Mouse (Mus musculus) CH12.LX (cell line): Measurements from ENCODE around the gene Doc2g. TPM values are rescaled to one million over a fixed set of nuclear protein-coding genes. Genes with fewer than 3 reads are reported as not detected.
A peak's percentile ranks its signal among the peaks of the same experiment; 100 is the strongest.

ENCODE experiments used
- DNase-seq: peaks from one replicate; pipeline ENCODE4 v3.0.0-alpha.2; 2013; ENCODE audit errors: extremely low read depth
- H3K27ac ChIP-seq: 2 replicates; pipeline ENCODE4 v1.5.1; 2012; ENCODE audit warnings: low read depth, mild to moderate bottlenecking, control low read depth, moderate library complexity; ENCODE audit not compliant: insufficient read depth
- H3K27me3 ChIP-seq: replicated peaks from 2 replicates; pipeline ENCODE3; 2012; ENCODE audit warnings: inconsistent platforms
- H3K36me3 ChIP-seq, 2 experiments: replicated peaks in 1 of 2; 2 replicates each; pipeline versions ENCODE3 to v1.6.1; 2012; ENCODE audit warnings: inconsistent platforms in 1 of 2, low read length in 1 of 2, mild to moderate bottlenecking in 1 of 2, mixed read lengths in 1 of 2, moderate library complexity in 1 of 2; ENCODE audit not compliant: control insufficient read depth in 1 of 2, insufficient read depth in 1 of 2
- H3K4me1 ChIP-seq, 2 experiments: 2 replicates each; pipeline ENCODE4 v1.6.1; 2012; ENCODE audit warnings: inconsistent platforms in 1 of 2, moderate library complexity in 1 of 2; ENCODE audit not compliant: insufficient read depth in 2 of 2, control insufficient read depth in 1 of 2
- H3K4me2 ChIP-seq: 2 replicates; pipeline ENCODE4 v1.6.1; 2012; ENCODE audit warnings: low read depth, mild to moderate bottlenecking, control low read depth; ENCODE audit not compliant: poor library complexity, insufficient read depth, severe bottlenecking
- H3K4me3 ChIP-seq, 3 experiments: fragments of 150-350 bp in 1 of 3; sonication (generic) in 1 of 3; replicated peaks in 1 of 3; 2 replicates each; pipeline versions ENCODE3 to v1.5.1; 2011 to 2012; ENCODE audit warnings: low read depth in 2 of 3, low read length in 2 of 3, mild to moderate bottlenecking in 2 of 3, moderate library complexity in 2 of 3, control low read depth in 1 of 3, improper control_type of control experiment in 1 of 3, inconsistent platforms in 1 of 3, mixed read lengths in 1 of 3; ENCODE audit not compliant: poor library complexity in 1 of 3
- H3K79me2 ChIP-seq: replicated peaks from 2 replicates; pipeline ENCODE4 v1.6.1; 2012; ENCODE audit warnings: mild to moderate bottlenecking, moderate library complexity; ENCODE audit not compliant: control insufficient read depth, poor library complexity, insufficient read depth, severe bottlenecking; ENCODE audit errors: extremely low read depth
- H3K9ac ChIP-seq: 2 replicates; pipeline ENCODE4 v1.6.1; 2012; ENCODE audit warnings: low read depth, mild to moderate bottlenecking, control low read depth, moderate library complexity; ENCODE audit not compliant: insufficient read depth
- H3K9me3 ChIP-seq: replicated peaks from 2 replicates; pipeline ENCODE3; 2012; ENCODE audit warnings: low read length, inconsistent platforms, mixed read lengths
- BHLHE40 ChIP-seq: IDR thresholded peaks from 2 replicates; pipeline ENCODE4 v1.6.1; 2011; ENCODE audit warnings: mild to moderate bottlenecking, low read depth, low read length, improper control_type of control experiment
- E2F4 ChIP-seq: IDR thresholded peaks from 2 replicates; pipeline ENCODE4 v1.6.1; 2011; ENCODE audit warnings: low read depth, low read length, improper control_type of control experiment; ENCODE audit not compliant: insufficient replicate concordance
- EP300 ChIP-seq: IDR thresholded peaks from 2 replicates; pipeline ENCODE4 v1.6.1; 2011; ENCODE audit warnings: low read length, improper control_type of control experiment
- ETS1 ChIP-seq: conservative IDR thresholded peaks from 2 replicates; pipeline ENCODE4 v1.6.1; 2012; ENCODE audit warnings: low read depth, mild to moderate bottlenecking, inconsistent platforms, low read length, improper control_type of control experiment, moderate library complexity
- GABPA ChIP-seq: IDR thresholded peaks from 2 replicates; pipeline ENCODE4 v1.6.1; 2012; ENCODE audit warnings: low read depth, low read length, improper control_type of control experiment, inconsistent platforms; ENCODE audit not compliant: insufficient replicate concordance
- HCFC1 ChIP-seq: IDR thresholded peaks from 2 replicates; pipeline ENCODE4 v1.6.1; 2012; ENCODE audit warnings: low read depth, mild to moderate bottlenecking, inconsistent platforms, low read length, improper control_type of control experiment
- IRF4 ChIP-seq: IDR thresholded peaks from 2 replicates; pipeline ENCODE4 v1.6.1; 2014; ENCODE audit warnings: low read depth, mild to moderate bottlenecking, inconsistent platforms, low read length, improper control_type of control experiment
- JUN ChIP-seq: IDR thresholded peaks from 2 replicates; pipeline ENCODE4 v1.6.1; 2011; ENCODE audit warnings: low read depth, mild to moderate bottlenecking, low read length, improper control_type of control experiment, moderate library complexity; ENCODE audit not compliant: insufficient read depth
- JUND ChIP-seq: conservative IDR thresholded peaks from 2 replicates; pipeline ENCODE4 v1.6.1; 2011; ENCODE audit warnings: low read depth, low read length, improper control_type of control experiment
- KAT2A ChIP-seq: IDR thresholded peaks from 2 replicates; pipeline ENCODE4 v1.6.1; 2012; ENCODE audit warnings: low read length, improper control_type of control experiment, inconsistent platforms; ENCODE audit not compliant: insufficient replicate concordance
- MAFK ChIP-seq: IDR thresholded peaks from 2 replicates; pipeline ENCODE4 v1.6.1; 2011; ENCODE audit warnings: low read length, improper control_type of control experiment; ENCODE audit not compliant: insufficient replicate concordance
- MAZ ChIP-seq: IDR thresholded peaks from 2 replicates; pipeline ENCODE4 v1.6.1; 2012; ENCODE audit warnings: low read depth, mild to moderate bottlenecking, inconsistent platforms, low read length, improper control_type of control experiment, moderate library complexity
- MEF2A ChIP-seq: IDR thresholded peaks from 2 replicates; pipeline ENCODE4 v1.6.1; 2014; ENCODE audit warnings: low read depth, mild to moderate bottlenecking, inconsistent platforms, low read length, improper control_type of control experiment, borderline replicate concordance
- MXI1 ChIP-seq: IDR thresholded peaks from 2 replicates; pipeline ENCODE4 v1.6.1; 2011; ENCODE audit warnings: mild to moderate bottlenecking, low read depth, low read length, improper control_type of control experiment
- MYC ChIP-seq: IDR thresholded peaks from 2 replicates; pipeline ENCODE4 v1.6.1; 2011; ENCODE audit warnings: low read depth, mild to moderate bottlenecking, improper control_type of control experiment, low read length
- NRF1 ChIP-seq: IDR thresholded peaks from 2 replicates; pipeline ENCODE4 v1.6.1; 2014; ENCODE audit warnings: low read depth, mild to moderate bottlenecking, inconsistent platforms, low read length, improper control_type of control experiment, moderate library complexity
- PAX5 ChIP-seq: IDR thresholded peaks from 2 replicates; pipeline ENCODE4 v1.6.1; 2012; ENCODE audit warnings: low read length, inconsistent platforms, mixed read lengths
- RCOR1 ChIP-seq: conservative IDR thresholded peaks from 2 replicates; pipeline ENCODE4 v1.6.1; 2012; ENCODE audit warnings: low read depth, mild to moderate bottlenecking, inconsistent platforms, low read length, improper control_type of control experiment
- SIN3A ChIP-seq: IDR thresholded peaks from 2 replicates; pipeline ENCODE4 v1.6.1; 2012; ENCODE audit warnings: low read length, improper control_type of control experiment, inconsistent platforms
- SMC3 ChIP-seq: IDR thresholded peaks from 2 replicates; pipeline ENCODE4 v1.6.1; 2011; ENCODE audit warnings: low read depth, low read length, improper control_type of control experiment
- TCF12 ChIP-seq: IDR thresholded peaks from 2 replicates; pipeline ENCODE4 v1.6.1; 2014; ENCODE audit warnings: low read depth, mild to moderate bottlenecking, inconsistent platforms, low read length, improper control_type of control experiment
- UBTF ChIP-seq: IDR thresholded peaks from 2 replicates; pipeline ENCODE4 v1.6.1; 2012; ENCODE audit warnings: low read depth, mild to moderate bottlenecking, inconsistent platforms, low read length, improper control_type of control experiment, moderate library complexity
- USF1 ChIP-seq: IDR thresholded peaks from 2 replicates; pipeline ENCODE4 v1.6.1; 2014; ENCODE audit warnings: low read depth, mild to moderate bottlenecking, inconsistent platforms, low read length, improper control_type of control experiment
- USF2 ChIP-seq: conservative IDR thresholded peaks from 2 replicates; pipeline ENCODE4 v1.6.1; 2011; ENCODE audit warnings: low read depth, low read length, improper control_type of control experiment
- ZC3H11A ChIP-seq: IDR thresholded peaks from 2 replicates; pipeline ENCODE4 v1.6.1; 2012; ENCODE audit warnings: low read depth, mild to moderate bottlenecking, inconsistent platforms, low read length, improper control_type of control experiment
- ZKSCAN1 ChIP-seq: IDR thresholded peaks from 2 replicates; pipeline ENCODE4 v1.6.1; 2012; ENCODE audit warnings: low read depth, inconsistent platforms, low read length, improper control_type of control experiment, borderline replicate concordance
- ZMIZ1 ChIP-seq: IDR thresholded peaks from 2 replicates; pipeline ENCODE4 v1.6.1; 2012; ENCODE audit warnings: low read depth, mild to moderate bottlenecking, inconsistent platforms, low read length, improper control_type of control experiment
- ZNF384 ChIP-seq: IDR thresholded peaks from 2 replicates; pipeline ENCODE4 v1.6.1; 2012; ENCODE audit warnings: low read depth, low read length, improper control_type of control experiment, inconsistent platforms
- dilution Hi-C: fragments of 300-500 bp; cut with MboI; formaldehyde crosslinking; loops from 2 replicates; pipeline ENCODE4 v1.14.3; 2020; ENCODE audit warnings: low sequenced_read_pairs; ENCODE audit not compliant: extremely low pct_unique_long_range_greater_than_20kb, extremely low pct_ligation_motif_present
- in situ Hi-C: fragments of 300-500 bp; cut with MboI; formaldehyde crosslinking; loops from 3 replicates; pipeline ENCODE4 v1.14.3; 2019; ENCODE audit warnings: low sequenced_read_pairs, low pct_ligation_motif_present, low pct_unique_long_range_greater_than_20kb, mixed read lengths
- polyA plus RNA-seq: library from polyadenylated mRNA; unstranded; fragments of >175 nt; gene quantifications from 2 replicates; pipeline ENCODE4 v1.2.1, GENCODE M21; 2012; ENCODE audit warnings: low read depth; ENCODE audit not compliant: insufficient read length
- total RNA-seq, 2 experiments: library from RNA; depleted of rRNA; stranded (reverse); fragments of 300-350 nt in 1 of 2; fragments of >200 nt in 1 of 2; gene quantifications; 2 replicates each; pipeline ENCODE4 v1.2.3; 2012 to 2014

Doc2g gene
- total and polyA plus RNA-seq, 3 experiments: 2.1 to 6.4 (median 5.2) TPM

DNA sequence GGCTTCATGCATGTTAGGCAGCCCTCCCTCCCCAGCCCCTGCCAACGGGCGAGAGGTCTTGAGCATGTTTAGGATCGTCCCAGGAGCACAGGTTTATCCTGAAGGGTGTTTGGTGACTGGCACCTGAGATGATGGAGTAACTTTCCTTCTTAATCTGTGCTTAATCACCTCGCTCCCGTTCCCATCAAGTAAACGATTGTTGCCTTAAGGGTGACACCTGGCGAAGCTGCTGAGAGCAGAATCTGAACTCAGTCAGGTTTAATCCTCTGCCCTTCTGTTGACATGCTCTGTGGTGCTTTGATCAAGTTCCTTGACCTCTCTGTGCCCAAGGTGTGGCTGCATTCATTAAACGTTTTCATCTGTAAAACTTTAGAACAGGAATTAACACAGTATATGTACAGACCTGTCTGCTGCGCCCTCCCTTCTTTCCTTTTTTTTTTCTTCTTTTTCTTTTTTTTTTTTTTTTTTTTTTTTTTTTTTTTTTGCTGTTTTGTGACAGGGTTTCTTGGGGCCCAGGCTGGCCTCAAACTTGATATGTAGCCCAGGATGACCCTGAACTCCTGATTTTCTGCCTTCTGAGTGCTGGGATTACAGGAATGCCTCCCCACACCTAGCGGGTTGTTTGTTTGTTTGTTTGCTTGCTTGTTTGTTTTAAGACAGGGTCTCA lies 14.9 kb downstream of the Doc2g start:
- H3K9me3 ChIP-seq: no peaks in the 10 kb centered on the region
- H3K27ac ChIP-seq: no peak overlapping the region
- H3K79me2 ChIP-seq: no peaks in the 10 kb centered on the region
- TF ChIP-seq GABPA: no peak
- no peak for TF ChIP-seq ETS1
- TF ChIP-seq JUND: no peak
- TF ChIP-seq ZNF384: peak; percentile 59
- no peak for TF ChIP-seq KAT2A
- no peak for TF ChIP-seq HCFC1
- TF ChIP-seq PAX5: no peak
- no peak overlapping the region for H3K4me3 ChIP-seq
- H3K4me2 ChIP-seq: no peak overlapping the region
- dilution Hi-C loops: no loop called here
- peaks cover 2% of the 10 kb centered on the region for H3K27me3 ChIP-seq
- in situ Hi-C loops: loop anchor here (5.0 kb wide), 2 partner anchors 34 to 69 kb away; no protein-coding TSS in a partner anchor
- H3K36me3 ChIP-seq: no peaks in the 10 kb centered on the region
- H3K9ac ChIP-seq: no peak overlapping the region
- DNase-seq: no peak
- peaks cover 9 to 20% of the 10 kb centered on the region in 2 experiments for H3K4me1 ChIP-seq

- peaks cover 9 to 14% of the 10 kb centered on the region in 2 experiments for H3K4me1 ChIP-seq
- in situ Hi-C loops (loop anchor here (5.0 kb wide), 2 partner anchors 33 to 68 kb away; no protein-coding TSS in a partner anchor), dilution Hi-C loops (no loop called here)
- H3K79me2 ChIP-seq: no peaks in the 10 kb centered on the region
- H3K4me2 ChIP-seq: peak overlapping the region; percentile 4; the same call in 1 of the 2 replicates
- peaks cover 2% of the 10 kb centered on the region for H3K27me3 ChIP-seq
- no peak overlapping the region for H3K27ac ChIP-seq
- H3K4me3 ChIP-seq: no peak overlapping the region
- H3K9ac ChIP-seq: no peak overlapping the region; the same call in 1 of the 2 replicates
- DNase-seq: peak; percentile 86
- no peaks in the 10 kb centered on the region for H3K9me3 ChIP-seq
- H3K36me3 ChIP-seq: no peaks in the 10 kb centered on the region
- TF ChIP-seq ZC3H11A (peak; percentile 87), JUND (no peak), BHLHE40 (no peak), RCOR1 (no peak), ZKSCAN1 (no peak), USF1 (no peak), ETS1 (no peak), ZMIZ1 (no peak), PAX5 (no peak), MAZ (0 out of 2 replicates have a peak, but pooled peaks have one; percentile 50), JUN (no peak), UBTF (no peak), MYC (peak; percentile 64), MXI1 (no peak), SIN3A (no peak), EP300 (no peak), MEF2A (no peak), IRF4 (0 out of 2 replicates have a peak, but pooled peaks have one; percentile 27), NRF1 (no peak), ZNF384 (no peak), MAFK (no peak), SMC3 (peak; percentile 98), TCF12 (no peak; the same call in 1 of the 2 replicates), E2F4 (no peak), USF2 (no peak)
Observed at GRCm38 (mm10) chr19:4018743-4019583, 15.8 kb downstream of the Doc2g start.
